ENCODE assay signal across 15 mouse cellular contexts in genomic region chr5:103513162-103513561, GRCm38 (mm10).
A peak's percentile ranks its signal among the peaks of the same experiment; 100 is the strongest.
DNase-seq lines count a peak whose midpoint lies in the region; ATAC-seq and TF ChIP-seq lines count a peak whose summit lies in the region.
"Had no signal": no experiment of that assay in that cellular context is flagged by ENCODE, and none has a peak within 500 bp of the region (broad histone marks: within the 10 kb centered on the region; RNA-seq: fewer than 3 reads in every experiment).

No protein-coding gene starts in this region.

- 0 out of 2 replicates have a peak, but pooled peaks have one; percentile 6 for TF ChIP-seq CTCF in heart, adult 2 months (IDR thresholded peaks at IDR 0.05)
- TF ChIP-seq CTCF in midbrain, postnatal 0 days (IDR thresholded peaks at IDR 0.05): peak; percentile 32
- peak; percentile 23 for TF ChIP-seq CTCF in ES-Bruce4 (IDR thresholded peaks at IDR 0.05; ENCODE audit: low read depth, low read length)

- no peaks in the 10 kb centered on the region for H3K36me3 ChIP-seq in heart, adult 2 months (ENCODE audit: control insufficient read depth, insufficient read depth, low read length)
- H3K36me3 ChIP-seq in midbrain, postnatal 0 days (ENCODE audit: insufficient read depth, low read length): no peaks in the 10 kb centered on the region
- no peaks in the 10 kb centered on the region for H3K36me3 ChIP-seq in midbrain, embryonic 13.5 days
- no peaks in the 10 kb centered on the region for H3K36me3 ChIP-seq in ES-Bruce4 (ENCODE audit: control insufficient read depth, insufficient read depth, low read length, poor library complexity, severe bottlenecking)

- H3K4me3 ChIP-seq in heart, adult 2 months: no peak overlapping the region
- H3K4me3 ChIP-seq in midbrain, postnatal 0 days (ENCODE audit: low read depth, low read length): no peak overlapping the region
- H3K4me3 ChIP-seq in midbrain, embryonic 13.5 days (replicated peaks): no peak overlapping the region
- H3K4me3 ChIP-seq in ES-Bruce4 (ENCODE audit: low read depth, low read length): no peak overlapping the region
- H3K4me3 ChIP-seq: embryonic facial prominence, embryonic 13.5 days; heart, embryonic 12.5 days; kidney, embryonic 15.5 days had no signal

- H3K27me3 ChIP-seq in heart, adult 2 months (ENCODE audit: control insufficient read depth, insufficient read depth, low read length): no peaks in the 10 kb centered on the region
- no peaks in the 10 kb centered on the region for H3K27me3 ChIP-seq in midbrain, postnatal 0 days (ENCODE audit: insufficient read depth, low read length)
- H3K27me3 ChIP-seq in midbrain, embryonic 13.5 days: no peaks in the 10 kb centered on the region
- H3K27me3 ChIP-seq in ES-Bruce4 (ENCODE audit: control insufficient read depth, insufficient read depth, low read length, poor library complexity, severe bottlenecking): no peaks in the 10 kb centered on the region
- H3K27me3 ChIP-seq: embryonic facial prominence, embryonic 13.5 days; heart, embryonic 12.5 days; kidney, embryonic 15.5 days had no signal

- intact Hi-C loops in heart, adult 2 months (cut with DNase I): no loop called here

- ATAC-seq in midbrain, postnatal 0 days (ENCODE audit: low FRiP score): no peak
- no peak for ATAC-seq in midbrain, embryonic 13.5 days
- peak; percentile 94 for ATAC-seq in megakaryocyte progenitor cell, adult 5-6 weeks (replicated peaks; ENCODE audit: poor library complexity)

- no peaks in the 10 kb centered on the region for H3K9me3 ChIP-seq in midbrain, postnatal 0 days (ENCODE audit: low read length)
- no peaks in the 10 kb centered on the region for H3K9me3 ChIP-seq in midbrain, embryonic 13.5 days
- no peaks in the 10 kb centered on the region for H3K9me3 ChIP-seq in ES-Bruce4 (replicated peaks; ENCODE audit: control insufficient read depth, insufficient read depth, low read length, poor library complexity, severe bottlenecking)
- H3K9me3 ChIP-seq: embryonic facial prominence, embryonic 13.5 days; heart, embryonic 12.5 days; kidney, embryonic 15.5 days had no signal

- DNase-seq in heart, adult 2 months: no peak
- no peak for DNase-seq in heart, adult 11 months
- no peak for DNase-seq in midbrain, postnatal 0 days (ENCODE audit: low spot score)
- DNase-seq in right cerebral cortex, adult 2 months (ENCODE audit: low spot score in 2 of 2): no peak
- DNase-seq: cerebellum, adult 11 months; cerebellum, postnatal 36 days; gastrocnemius, postnatal 36 days; heart, postnatal 4 days; lung, adult 18-20 months had no signal

- H3K27ac ChIP-seq in heart, adult 2 months: no peak overlapping the region
- H3K27ac ChIP-seq in midbrain, postnatal 0 days (ENCODE audit: low read depth, low read length): no peak overlapping the region
- H3K27ac ChIP-seq in midbrain, embryonic 13.5 days: no peak overlapping the region
- H3K27ac ChIP-seq in ES-Bruce4 (ENCODE audit: insufficient read depth, low read length): no peak overlapping the region
- H3K27ac ChIP-seq: embryonic facial prominence, embryonic 13.5 days; kidney, embryonic 15.5 days had no signal

- no peak overlapping the region for H3K4me2 ChIP-seq in midbrain, postnatal 0 days (ENCODE audit: low read depth, low read length, poor library complexity, severe bottlenecking)
- H3K4me2 ChIP-seq in midbrain, embryonic 13.5 days (replicated peaks): no peak overlapping the region
- H3K4me2 ChIP-seq: embryonic facial prominence, embryonic 13.5 days; heart, embryonic 12.5 days; kidney, embryonic 15.5 days had no signal

- H3K79me2 ChIP-seq in heart, adult 2 months (replicated peaks; ENCODE audit: control insufficient read depth, insufficient read depth, low read length): no peaks in the 10 kb centered on the region

- no peaks in the 10 kb centered on the region for H3K4me1 ChIP-seq in heart, adult 2 months (ENCODE audit: control insufficient read depth, insufficient read depth, low read length)
- no peaks in the 10 kb centered on the region; the same call in 1 of the 2 replicates for H3K4me1 ChIP-seq in midbrain, postnatal 0 days (ENCODE audit: insufficient read depth, low read length)
- H3K4me1 ChIP-seq in midbrain, embryonic 13.5 days (replicated peaks): no peaks in the 10 kb centered on the region
- H3K4me1 ChIP-seq in ES-Bruce4 (ENCODE audit: control insufficient read depth, insufficient read depth, low read length): no peaks in the 10 kb centered on the region
- H3K4me1 ChIP-seq: embryonic facial prominence, embryonic 13.5 days; heart, embryonic 12.5 days had no signal

- no peak overlapping the region for H3K9ac ChIP-seq in heart, adult 2 months (ENCODE audit: low read depth, low read length)
- H3K9ac ChIP-seq in midbrain, postnatal 0 days (replicated peaks; ENCODE audit: low read length, poor library complexity, severe bottlenecking): no peak overlapping the region
- H3K9ac ChIP-seq in midbrain, embryonic 13.5 days (replicated peaks): no peak overlapping the region
- no peak overlapping the region for H3K9ac ChIP-seq in ES-Bruce4 (ENCODE audit: low read depth, poor library complexity, severe bottlenecking)
- H3K9ac ChIP-seq: embryonic facial prominence, embryonic 13.5 days; heart, embryonic 12.5 days; kidney, embryonic 15.5 days had no signal

- no peak for TF ChIP-seq EP300 in heart, adult 2 months (IDR thresholded peaks at IDR 0.05; ENCODE audit: insufficient read depth, low read depth, low read length)
- no peak for TF ChIP-seq EP300 in ES-Bruce4 (IDR thresholded peaks at IDR 0.05; ENCODE audit: insufficient read depth, low read depth, low read length)

- WGBS in heart, adult 2 months: 68% methylated on average over 9 of the region's 9 CpGs
- WGBS in midbrain, postnatal 0 days: 76% methylated on average over 9 of the region's 9 CpGs
- WGBS in midbrain, embryonic 13.5 days: 80% methylated on average over 9 of the region's 9 CpGs

- TF ChIP-seq POLR2A in heart, adult 2 months (IDR thresholded peaks at IDR 0.05; ENCODE audit: insufficient read depth, low read depth, low read length): no peak
- no peak for TF ChIP-seq POLR2A in ES-Bruce4 (IDR thresholded peaks at IDR 0.05; ENCODE audit: insufficient read depth, low read length)
